Mouse (Mus musculus) heart, adult 8-10 months (tissue): ENCODE results near the gene Socs3. TPM values are rescaled to one million over a fixed set of nuclear protein-coding genes. Genes with fewer than 3 reads are reported as not detected.

ENCODE experiments used
- DNase-seq: peaks from one replicate; pipeline ENCODE4 v3.0.0; 2022; ENCODE audit warnings: low spot score
- total RNA-seq, 4 experiments: library from RNA; stranded (reverse); gene quantifications; 2 replicates each; pipeline ENCODE4 v1.2.4; 2022

The Socs3 gene
- total RNA-seq, 4 experiments from 2014 or later, result 3.8 to 6.2 (median 4.7) TPM

DNA sequence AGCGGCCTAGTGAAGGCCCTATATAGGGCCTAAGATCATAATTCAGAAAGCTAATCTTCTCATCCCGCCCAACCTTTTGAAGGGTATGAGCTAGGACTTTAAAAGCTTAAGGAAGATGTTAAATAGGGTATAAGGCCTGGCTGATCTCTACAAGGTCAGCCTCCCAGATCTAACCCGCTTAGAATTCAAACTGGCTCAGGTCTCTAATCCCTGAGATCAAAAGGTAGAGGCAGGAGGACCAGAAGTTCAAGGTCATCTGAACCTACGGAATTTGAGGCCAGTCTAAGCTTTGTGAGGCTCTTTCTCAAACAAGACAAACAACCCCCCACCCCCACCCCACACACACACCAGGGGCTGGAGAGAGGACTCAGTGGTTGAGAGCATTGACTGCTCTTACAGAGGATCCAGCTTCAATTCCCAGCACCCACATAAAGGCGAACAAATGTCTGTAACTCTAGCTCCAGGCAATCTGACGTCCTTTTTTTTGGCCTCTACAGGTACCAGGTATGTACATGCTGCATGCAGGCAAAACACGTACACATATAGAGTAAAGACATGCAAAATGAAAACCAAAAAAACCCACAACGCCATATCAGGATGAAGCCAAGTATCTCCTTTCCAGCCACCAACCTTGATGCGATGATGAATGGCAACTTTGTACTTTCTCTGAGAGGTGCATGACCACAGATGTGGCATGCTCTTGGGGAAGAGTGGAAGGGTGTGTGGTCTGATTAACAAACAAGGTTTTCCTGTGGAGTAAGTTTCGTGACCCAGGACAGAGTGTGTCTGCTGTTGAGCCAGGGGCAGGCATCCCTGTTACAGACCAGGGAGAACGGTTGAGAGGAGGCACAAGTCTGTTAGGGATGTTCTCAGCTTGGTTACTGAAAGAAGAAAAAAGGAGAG, 3.1 kb upstream of the Socs3 start:
- DNase-seq, result no peak

DNA sequence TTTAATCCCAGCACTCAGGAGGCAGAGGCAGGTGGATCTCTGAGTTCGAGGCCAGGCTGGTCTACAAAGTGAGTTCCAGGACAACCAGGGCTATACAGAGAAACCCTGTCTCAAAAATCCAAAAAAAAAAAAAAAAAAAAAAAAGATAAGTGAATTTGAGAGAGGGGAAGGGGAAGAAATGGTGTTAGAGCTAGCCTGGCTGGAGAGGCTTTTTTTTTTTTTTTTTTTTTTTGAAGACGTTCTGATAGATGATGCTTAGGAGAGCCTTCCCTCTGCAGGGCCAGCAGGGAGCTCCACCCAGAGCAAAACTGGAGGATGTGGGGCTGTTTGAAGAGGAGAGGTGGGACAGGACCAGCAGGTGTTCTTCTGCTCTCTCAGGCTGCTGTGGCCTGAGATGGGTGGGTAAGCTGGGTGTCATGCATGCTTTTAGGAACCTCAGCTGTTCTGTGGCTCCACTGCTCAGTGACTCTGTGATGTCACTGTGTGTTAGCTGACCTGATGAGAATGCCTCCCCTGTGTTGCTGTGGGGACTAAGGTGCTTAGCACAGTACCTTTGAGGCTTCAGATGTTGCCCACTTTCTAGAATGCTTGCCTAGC, 1.9 kb upstream of the Socs3 start:
- no peak for DNase-seq

DNA sequence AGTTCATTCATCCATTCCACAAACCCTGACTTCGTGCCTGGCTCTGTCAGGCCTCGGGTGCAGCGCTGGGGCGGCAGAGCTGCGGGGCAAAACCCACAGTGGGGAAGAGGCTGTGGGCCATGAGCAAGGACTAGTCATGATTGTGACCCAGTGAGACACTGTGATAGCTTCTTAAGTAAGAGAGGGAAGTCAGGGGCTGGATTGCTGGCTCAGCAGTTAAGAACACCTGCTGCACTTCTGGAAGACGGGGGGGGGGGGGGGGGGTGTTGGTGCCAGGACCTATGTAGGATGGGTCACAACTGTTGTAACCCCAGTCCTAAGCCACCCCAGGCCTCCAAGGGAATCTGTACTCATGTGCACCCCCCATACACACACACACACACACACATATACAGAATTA, 1.3 kb upstream of the Socs3 start:
- no peak for DNase-seq

DNA sequence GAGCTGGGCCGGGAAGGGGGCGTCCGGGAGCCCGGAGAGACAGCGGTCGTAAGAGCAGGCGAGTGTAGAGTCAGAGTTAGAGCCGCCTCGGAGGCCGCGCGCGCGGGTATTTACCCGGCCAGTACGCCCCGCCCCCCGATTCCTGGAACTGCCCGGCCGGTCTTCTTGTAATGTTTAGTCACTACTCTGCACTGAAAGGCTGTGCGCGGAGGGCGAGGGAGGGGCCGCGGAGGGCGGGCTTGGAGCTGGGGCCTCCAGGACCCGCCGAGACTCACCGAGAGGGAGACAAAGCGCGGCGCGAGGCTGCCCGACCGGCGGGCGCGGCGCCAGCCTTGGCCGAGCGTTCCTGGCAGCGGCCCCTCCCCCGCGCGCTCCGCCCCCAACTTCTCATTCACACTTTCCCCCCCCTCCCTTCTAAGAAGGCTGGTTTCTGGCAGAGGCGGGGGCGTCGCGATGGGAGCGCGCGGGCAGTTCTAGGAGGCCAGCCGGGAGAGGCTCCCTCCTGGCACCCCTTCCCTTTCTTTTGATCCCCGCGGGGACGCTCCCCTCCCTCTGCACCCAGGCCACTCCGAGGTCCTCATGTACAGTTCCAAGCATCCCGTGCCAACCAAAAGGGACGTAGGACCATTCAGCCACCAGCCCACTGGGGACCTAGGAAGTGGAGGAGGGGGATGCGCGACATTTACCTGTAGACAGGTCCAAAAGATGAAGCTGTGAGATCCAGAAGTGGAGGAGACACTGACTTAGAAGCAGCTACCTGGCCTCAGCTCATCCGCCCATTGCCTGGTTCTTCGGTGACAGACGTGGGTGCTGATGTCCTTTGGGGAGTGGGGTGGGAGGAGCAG, 525 bp downstream of the Socs3 start:
- peak; percentile 93 for DNase-seq

DNA sequence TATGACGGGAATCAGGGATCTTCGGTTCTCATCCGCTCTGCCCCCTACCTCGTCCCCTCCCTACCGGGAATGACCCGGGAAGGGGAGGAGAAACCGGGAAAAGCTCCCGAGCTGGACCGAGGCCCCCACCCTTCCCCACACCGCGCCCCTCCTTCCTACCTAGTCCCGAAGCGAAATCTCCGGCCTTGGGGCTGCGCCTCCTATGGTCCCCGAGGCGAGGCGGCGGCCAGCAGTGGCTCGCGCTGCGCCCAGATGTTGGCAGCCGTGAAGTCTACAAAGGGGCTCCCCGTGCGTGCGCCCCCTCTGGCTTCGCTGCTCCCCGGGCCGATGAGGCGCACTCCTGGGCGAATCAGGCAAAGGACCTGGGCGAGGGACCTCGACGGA, 1.1 kb downstream of the Socs3 start:
- DNase-seq, result peak; percentile 48

DNA sequence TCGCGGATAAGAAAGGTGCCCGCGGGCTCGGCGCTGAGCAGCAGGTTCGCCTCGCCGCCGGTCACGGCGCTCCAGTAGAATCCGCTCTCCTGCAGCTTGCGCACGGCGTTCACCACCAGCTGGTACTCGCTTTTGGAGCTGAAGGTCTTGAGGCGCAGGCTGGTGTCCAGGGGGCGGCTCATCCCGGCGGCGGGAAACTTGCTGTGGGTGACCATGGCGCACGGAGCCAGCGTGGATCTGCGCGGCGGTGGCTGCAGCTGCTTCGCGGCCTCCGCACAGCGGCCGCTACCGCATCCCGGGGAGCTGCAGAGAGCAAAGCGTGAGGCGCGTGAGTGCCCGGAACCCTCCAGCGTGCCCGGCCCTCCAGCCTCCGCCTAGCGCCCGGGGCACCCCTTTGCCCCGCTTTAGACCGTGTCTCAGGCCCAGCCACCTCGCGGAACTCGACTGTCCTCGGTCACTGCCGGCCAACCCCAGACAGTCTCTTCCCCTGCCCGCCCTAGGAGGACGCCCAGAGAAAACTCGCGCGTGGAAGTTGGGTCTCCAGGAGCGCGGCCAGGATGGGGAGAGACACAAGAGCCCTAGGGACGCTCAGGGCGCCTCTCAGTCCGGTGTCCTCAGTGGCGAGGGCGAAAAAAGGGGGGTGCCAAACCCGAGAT, 1.7 kb downstream of the Socs3 start:
- no peak for DNase-seq

DNA sequence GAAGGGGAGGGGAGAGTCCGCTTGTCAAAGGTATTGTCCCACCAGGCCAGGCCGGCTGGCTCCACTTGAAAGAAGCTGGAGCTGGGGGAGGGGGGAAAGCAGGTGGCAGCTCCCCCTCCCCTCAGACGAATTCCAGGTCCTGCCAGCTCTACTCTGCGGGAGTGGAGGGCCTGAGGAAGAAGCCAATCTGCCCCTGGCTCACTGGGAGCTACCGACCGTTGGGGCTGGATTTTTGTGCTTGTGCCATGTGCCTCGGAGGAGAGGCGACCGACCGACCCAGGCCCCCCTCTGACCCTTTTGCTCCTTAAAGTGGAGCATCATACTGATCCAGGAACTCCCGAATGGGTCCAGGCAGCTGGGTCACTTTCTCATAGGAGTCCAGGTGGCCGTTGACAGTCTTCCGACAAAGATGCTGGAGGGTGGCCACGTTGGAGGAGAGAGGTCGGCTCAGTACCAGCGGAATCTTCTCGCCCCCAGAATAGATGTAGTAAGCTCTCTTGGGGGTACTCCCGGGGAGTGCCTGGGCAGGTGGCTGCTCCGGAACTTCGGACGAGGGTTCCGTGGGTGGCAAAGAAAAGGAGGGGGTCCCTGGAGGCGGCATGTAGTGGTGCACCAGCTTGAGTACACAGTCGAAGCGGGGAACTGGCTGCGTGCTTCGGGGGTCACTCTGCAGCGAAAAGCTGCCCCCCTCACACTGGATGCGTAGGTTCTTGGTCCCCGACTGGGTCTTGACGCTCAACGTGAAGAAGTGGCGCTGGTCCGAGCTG, 2.4 kb downstream of the Socs3 start:
- DNase-seq, result no peak

DNA sequence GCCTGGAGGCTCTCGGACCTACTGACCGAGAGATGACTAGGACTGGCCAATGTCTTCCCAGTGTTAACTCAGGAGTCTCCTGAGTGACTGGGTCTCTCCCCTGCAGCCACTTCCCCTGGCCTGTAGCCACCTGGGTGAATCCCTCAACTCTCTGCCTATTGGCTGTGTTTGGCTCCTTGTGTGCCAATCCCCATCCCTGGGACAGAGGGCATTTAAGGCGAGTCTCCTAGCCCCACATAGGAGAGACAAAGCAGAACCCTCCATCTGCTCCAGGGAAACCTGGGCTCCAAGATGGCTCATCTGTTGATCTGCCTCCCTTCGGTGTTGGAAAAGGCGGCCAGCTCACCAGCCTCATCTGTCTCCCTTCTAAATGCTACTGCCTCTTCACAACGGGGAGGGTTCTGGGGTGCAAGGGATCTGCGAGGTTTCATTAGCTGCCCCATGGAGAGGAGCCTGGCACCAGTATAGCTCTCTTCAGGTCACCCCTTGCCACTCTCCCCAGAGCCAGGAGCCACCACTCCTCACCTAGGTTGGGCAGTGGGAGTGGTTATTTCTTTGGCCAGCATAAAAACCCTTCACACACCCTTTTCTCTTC, 3.2 kb downstream of the Socs3 start:
- DNase-seq, result no peak

DNA sequence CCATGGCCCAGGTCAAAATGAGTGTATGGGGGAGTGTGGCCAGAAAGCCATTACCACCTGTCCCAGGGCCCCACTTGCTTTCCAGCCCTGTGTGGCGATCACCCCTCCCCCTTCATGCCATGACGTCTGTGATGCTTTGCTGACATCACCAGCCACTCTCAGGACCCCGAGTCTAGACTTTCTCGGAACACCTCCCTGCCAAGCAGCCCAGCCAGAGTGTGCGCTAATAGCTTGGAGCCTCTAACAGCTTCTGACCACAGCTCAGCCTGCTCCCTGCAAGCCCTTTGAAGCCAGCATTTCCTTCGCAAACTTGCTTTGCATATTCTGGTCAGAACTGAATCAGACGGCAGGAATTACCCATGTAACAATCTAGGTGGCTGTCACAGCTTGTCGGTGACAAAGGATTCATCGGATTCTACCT, 4.3 kb downstream of the Socs3 start:
- DNase-seq, result no peak

DNA sequence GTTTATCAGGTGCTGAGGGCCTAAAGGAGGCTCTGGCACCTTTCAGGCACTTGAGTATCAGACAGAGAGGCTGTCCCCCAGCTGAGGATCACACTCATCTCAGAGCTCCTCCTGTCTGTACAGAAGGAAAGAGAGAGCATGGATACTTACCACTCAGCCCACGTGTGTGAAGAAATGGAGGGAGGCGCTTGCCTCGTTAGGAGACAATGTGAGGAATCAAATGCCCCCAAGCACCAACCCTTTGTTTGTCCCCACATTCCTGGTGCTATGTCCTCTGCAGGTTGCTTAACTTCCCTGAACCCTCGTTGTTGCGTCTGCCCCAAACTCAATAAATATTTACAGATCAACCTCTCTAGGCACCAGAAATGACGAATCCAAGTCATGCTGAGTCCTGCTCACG, 4.8 kb downstream of the Socs3 start:
- no peak for DNase-seq

DNA sequence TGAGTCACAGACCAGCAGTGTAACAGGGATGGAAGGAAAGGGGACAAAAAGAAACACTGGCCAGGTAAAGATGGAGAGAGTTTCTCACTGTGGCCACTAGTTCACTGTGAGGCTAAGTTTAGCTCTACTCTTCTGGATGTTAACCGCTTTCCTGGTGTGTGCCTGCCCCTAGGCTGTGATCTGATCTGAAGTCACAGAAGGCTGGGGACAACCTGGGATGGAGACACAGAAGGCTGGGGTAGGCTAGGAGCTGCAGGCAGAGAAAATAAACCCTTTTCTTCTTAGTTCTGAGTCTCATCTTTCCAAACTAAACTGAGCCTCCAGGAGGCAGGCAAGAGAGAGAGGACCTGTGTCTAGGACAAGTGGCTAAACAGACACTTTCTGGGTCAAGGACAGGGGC, 5.6 kb downstream of the Socs3 start:
- no peak for DNase-seq

DNA sequence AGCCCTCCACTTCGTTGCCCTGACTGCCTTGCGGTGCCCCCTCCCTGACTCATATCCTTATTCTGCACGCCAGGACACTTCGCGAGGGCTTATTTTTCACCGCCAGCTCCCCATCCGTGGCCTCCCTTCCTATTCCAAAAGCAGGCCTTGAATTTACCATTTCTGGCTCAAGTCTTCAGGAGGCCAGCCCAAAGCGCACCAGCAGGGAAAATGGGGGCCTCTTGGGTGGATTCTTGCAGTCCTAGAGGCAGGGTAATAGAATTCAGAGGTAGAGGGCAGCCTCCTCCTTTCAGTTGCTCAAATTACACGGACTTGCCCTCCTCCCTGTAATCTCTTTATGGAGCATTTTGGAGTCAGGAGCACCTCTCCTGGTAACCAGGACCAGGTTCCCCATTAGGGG, 6.0 kb downstream of the Socs3 start:
- DNase-seq, result no peak

DNA sequence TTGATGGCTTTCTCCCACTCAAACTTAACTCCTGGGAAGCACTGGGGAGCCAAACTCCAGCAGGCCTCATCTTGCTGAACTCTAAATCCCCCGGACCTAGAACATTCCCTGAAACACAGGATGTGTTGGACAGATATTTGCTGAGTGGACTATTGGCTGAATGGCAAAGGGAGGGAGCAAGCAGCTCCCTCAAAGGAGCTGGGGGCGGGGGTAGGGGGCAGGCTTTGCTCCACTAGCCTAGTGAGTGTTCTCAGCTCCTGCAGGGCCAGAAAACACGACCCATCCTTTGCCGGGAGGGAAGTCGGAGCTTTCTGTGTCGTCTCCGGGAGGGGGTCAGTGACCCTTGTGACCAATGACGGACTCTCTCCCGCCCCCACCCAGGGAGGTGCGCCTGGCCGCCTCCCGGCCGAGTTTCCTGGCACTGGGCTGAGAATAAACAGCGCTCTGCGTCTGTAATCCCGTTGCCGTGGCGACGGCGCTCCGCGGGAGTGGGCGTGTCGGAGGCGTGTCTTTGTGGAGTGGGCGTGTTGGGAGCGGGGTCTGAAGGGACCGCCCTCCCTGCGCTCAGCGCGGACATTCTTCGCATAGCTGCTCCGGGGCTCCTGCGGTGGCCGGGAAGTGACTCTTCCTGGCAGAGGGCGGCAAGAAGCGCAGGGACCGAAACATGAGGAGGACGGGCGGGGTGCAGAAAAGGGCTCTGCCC, 6.6 kb downstream of the Socs3 start:
- DNase-seq, result peak; percentile 100

DNA sequence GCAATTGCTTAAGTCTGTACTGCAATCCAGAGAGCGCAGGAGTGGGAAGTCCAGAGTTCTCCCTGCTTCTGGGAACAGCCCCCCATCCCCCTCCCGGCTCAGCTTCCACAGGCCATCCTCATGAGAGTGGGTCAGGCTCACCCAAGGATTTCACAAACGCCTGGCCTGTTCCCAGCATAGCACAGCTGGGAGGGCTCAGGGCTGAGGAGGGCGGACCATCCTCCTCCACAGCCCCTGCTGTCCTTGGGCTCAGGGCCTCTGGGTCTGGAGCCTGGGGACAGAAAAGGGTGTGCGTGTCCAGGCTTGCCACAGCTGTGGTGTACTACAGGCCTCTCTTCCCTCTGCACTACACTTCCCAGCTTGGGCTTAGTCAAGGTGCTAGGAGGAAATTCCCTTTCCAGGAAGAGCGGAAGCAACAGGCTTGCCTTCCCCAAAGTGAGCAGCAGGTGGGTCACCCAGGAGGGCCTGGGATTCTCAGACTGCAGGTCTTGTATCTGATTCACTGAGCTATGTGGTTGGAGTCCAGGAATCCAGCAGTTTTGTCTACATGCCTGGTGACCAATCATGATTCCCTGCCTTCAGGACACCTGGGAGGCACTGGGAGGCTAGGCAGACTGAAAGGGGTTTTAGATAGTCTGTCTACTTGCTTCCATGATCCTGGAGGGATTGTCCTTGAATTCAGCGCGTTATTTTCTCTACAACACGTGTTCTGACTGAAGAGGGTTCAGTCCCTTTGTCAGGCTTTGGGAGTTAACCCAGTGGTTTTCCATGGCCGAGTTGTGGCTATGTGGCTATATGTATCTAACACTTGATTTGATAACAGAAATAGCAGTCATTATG, 7.4 kb downstream of the Socs3 start:
- DNase-seq, result peak; percentile 90

DNA sequence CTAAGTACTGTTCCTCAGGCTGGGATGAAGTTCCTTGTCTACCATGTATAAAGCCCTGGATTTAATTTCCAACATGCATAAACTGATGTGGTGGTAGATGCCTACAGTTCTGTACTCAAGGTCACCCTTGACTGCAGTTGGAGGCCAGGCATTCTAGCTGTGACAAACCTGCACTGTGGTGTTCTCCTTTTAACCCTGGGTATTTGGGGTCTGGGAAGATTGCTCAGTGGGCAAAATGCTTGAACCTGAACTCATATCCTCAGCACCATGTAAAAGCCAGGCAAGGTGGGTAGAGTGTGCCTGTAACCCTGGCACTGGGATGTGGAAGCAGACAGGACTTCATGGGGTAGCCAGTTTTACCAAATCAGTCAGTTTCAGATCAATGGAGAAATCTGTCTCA, 9.2 kb downstream of the Socs3 start:
- DNase-seq, result no peak

DNA sequence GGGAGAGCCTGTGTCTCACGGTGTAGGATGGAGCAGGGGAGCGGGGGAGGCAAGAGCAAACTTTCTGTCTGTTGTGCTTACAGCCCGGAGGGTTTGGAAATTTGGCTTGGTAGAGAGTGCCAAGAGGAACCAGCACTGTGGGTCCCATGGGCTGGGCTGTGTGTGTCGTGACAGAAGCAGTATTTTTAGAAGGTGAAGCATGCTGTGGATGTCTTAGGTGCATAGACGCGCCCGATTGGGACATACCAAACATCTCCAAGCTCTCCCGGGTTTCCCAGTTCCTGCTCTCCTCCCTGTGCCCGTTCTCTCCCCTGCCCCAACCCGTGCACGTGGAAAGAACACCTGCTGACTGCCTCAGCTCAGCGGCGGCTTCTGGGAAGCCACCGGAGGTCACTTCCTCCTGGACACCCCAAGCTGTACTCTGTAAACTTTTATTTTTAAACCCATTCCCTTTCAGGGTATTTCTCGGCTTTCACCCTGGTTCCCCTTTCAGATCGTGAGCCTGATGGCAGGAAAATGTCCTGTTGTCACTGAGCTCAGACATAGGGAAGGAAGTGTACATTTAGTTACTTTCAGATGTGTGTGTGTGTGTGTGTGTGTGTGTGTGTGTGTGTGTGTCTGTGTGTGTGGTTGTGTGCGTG, 10.0 kb downstream of the Socs3 start:
- no peak for DNase-seq

DNA sequence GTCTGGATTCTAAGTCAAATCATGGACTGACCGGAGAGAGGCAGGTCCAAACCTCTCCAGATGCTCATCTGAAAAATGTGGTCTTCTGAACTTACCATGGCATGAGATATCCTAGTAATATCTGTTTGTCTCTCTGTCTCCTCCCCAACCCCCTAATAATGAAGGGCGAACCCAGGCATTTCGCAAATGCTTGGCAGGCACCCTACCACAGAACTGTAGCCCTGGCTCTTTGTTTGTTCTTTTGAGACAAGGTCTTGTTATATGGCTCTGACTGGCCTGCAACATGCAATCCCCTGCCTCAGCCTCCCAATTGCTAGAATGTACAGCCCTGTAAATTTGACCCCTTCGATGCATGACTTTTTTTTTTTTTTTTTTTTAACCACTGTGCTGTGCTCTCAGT, 10.7 kb downstream of the Socs3 start:
- DNase-seq, result no peak

DNA sequence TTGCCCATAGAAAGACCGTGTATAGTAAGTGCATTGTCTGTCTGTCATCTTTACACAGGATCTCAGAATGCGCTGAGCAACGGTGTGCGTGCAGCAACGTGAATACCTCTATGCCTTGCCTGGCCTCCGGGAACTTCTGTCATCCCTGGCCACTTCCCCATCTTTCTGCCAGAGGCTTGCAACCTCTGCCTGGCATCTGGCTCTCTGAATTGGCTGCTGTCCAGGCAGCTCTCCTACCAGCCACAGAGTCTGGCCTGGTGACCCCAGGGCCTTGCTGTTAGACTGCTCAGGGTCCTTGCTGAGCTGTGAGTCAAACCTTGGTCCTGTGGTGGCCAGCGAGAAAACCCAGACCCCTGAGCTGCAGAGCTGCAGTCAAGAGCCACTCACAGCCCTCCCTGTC, 11.7 kb downstream of the Socs3 start:
- no peak for DNase-seq

DNA sequence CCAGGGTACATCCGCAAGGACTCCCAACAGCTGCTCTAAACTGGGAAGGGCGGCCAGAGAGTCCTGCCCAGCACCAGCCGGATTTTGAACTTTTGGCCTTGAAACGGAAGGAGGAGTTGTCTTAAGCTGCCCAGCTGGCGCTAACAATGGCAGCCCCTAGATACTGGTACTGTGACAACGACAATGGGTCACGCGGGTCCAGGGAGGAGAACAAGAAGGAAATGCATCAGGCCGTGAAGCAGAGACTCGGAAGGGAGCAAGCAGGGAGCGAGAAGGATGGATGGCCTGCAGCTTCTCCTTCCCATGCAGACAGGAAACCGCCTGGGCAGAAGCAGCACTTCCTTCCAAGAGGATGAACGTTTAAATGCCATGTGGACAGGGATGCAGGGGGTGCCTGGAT, 14.2 kb downstream of the Socs3 start:
- no peak for DNase-seq
